Mouse (Mus musculus) T-cell, adult 2 months (primary cell): ENCODE data around the gene Trim52.
"Not testable (repeated sequence)": the region's sequence is repeated elsewhere in the genome, so short reads cannot be mapped to it uniquely, and the experiment has no call there.

Experiments
- DNase-seq: peaks from one replicate; pipeline ENCODE4 v3.0.0; 2022; ENCODE audit warnings: low spot score

Trim52 gene

DNA sequence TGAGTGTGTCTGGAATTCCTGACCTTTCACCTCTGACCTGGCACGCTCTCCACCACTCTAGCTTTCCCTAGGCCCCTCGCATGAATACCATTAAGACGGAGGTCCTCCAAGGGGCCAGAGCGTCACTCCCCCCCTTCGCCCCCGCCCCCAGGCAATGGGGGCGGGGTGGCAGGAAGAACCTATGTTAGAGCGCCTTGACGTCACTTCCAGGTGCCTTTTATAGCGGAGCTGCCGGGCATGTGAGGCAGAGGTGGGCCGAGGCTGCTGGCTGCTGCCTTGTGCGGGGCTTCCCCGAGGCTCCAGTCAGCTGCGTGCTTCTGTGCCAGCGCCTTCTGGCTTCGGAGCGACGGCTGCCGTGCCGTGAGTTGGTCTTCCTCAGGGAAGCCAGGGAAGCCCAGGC lies at the start of gene Trim52:
Gene Trim52 (plus strand): TSS at position 219 of the 400 bp plus-strand sequence.
- no peak for DNase-seq

DNA sequence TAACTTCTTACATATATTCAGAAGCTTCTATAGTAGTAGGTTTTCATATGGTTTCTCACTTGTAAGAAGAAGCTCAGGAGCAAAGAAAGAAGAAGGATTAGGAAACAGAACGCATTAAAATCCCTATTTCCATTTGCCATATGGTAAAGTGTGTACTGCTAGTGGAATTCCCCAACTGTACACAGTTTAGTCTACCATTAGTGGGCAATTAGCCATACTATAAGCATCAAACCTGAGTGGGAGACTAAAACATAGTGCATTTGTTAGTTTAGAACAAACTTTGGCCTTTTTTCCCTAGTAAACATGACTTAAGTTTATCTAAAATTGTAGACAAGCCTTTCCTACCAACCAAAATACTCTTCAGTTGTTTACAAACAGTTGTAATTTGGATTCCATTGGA lies 33.4 kb upstream of the Trim52 start:
- no peak for DNase-seq

GRCm38 (mm10) chr14:106075181-106076064 lies 30.6 kb upstream of the Trim52 start:
- DNase-seq = no peak

DNA sequence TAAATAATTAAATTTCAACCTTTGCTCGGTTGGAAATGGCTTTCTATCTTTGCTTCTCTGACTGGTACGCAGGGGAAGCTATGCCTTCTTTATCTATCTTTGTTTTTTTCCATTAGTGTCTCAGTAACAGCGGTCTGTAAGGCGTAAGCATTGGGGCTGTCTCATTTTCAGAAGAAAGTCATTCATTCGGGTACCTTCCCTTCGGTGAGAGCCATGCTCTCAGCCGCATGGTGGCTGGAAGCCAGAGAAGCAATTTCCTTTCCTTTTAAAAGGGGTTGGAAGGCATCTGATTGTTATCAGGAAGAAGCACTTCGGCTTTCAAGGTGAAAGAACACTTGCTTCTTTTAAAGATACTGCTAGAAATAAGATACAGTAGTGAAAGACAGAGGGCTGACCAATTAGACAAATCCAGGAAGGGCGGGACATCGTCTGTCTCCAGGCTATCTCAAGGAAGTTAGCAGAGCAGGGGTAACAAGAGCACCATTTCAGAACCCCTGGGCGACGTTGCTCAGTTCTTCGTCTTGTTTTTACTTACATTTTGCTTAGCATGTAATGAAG lies 17.4 kb upstream of the Trim52 start:
- no peak for DNase-seq

- DNase-seq = no peak
Measured at GRCm38 (mm10) chr14:106096816-106097215, 9.2 kb upstream of the Trim52 start.

DNA sequence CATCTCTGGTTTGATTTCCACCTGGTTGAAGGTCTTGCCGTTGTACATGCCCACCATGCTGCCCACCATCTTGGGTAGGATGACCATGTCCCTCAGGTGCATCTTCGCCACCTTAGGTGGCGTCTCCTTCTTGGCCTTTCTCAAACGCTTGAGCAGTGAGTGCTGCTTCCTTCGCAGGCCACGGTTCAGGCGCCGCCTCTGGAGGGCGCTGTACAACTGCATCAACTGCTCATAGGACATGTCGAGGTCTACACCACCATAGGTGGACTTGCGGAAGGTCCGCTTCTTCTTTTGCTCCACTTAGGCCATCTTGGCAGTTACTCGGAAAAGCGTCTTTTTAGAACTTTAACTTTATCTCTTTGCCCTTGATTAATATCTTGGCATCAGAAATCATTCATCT lies 5.1 kb upstream of the Trim52 start:
- DNase-seq = no peak

- DNase-seq = no peak
Measured at GRCm38 (mm10) chr14:106106425-106106824, 427 bp downstream of the Trim52 start.

GRCm38 (mm10) chr14:106119371-106119770 lies 13.4 kb downstream of the Trim52 start:
- no peak for DNase-seq

- no peak for DNase-seq
Measured at GRCm38 (mm10) chr14:106136272-106136671, 30.3 kb downstream of the Trim52 start.

GRCm38 (mm10) chr14:106151188-106151587 lies 45.2 kb downstream of the Trim52 start:
- no peak for DNase-seq

DNA sequence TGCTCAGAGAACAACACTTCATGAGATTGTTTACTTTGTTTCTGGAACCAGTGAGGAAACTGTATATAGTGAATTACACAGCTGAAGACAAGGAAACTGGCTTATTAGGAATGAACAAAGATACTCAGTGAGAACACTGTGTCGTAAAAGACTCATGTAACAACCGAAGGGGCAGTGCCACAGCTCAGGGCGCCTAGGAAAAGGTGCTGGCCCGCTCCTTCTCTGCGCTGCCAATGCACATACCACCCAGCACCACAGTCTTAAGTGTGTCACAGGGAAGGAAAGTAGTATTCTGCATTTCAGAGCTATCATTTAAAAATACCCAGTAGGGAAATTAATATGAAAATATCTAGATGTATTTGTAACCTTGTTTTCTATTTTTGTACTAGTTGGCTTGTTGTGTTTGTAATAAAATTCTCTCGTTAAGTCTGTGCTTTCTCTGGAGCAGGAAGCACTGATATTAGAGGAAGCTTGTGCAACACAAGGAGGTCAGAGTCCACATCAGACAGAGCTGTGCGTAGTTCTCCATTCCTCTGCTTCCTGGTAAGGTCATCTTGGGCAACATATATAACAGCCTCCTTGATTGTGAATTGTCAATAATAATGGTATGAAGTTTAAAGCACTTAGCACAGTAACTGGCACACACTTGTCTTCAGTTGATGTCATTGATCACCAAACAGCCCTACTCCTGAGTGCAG lies 49.0 kb downstream of the Trim52 start:
- no peak for DNase-seq

- DNase-seq = no peak
Measured at GRCm38 (mm10) chr14:106156533-106156932, 50.5 kb downstream of the Trim52 start.

GRCm38 (mm10) chr14:106162331-106162730 lies 56.3 kb downstream of the Trim52 start:
- DNase-seq = no peak

- DNase-seq = no peak
Measured at GRCm38 (mm10) chr14:106163196-106163595, 57.2 kb downstream of the Trim52 start.

- DNase-seq = not testable (repeated sequence)
Measured at GRCm38 (mm10) chr14:106163933-106164332, 57.9 kb downstream of the Trim52 start.

DNA sequence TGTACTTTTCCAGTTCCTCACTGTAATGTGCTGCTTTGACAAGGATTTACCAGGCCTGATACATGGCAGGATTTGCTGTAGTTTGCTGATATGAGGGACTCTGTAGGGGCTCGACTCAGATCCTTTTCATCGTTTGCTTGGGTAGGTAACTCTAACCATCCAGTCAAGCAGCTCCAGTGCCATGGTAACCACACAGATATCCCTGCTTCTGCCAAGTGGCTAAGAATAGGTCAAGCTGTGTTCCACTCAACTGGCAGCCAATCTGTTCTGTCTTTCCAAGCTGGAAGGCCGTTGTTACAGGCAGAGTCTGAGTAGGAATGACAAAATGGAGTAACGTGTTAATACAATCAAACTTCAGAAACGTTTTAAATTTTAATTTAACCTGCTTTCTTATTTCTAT lies 70.9 kb downstream of the Trim52 start:
- no peak for DNase-seq

GRCm38 (mm10) chr14:106178245-106178644 lies 72.2 kb downstream of the Trim52 start:
- DNase-seq = no peak

GRCm38 (mm10) chr14:106179102-106179727 lies 73.2 kb downstream of the Trim52 start:
- no peak for DNase-seq

DNA sequence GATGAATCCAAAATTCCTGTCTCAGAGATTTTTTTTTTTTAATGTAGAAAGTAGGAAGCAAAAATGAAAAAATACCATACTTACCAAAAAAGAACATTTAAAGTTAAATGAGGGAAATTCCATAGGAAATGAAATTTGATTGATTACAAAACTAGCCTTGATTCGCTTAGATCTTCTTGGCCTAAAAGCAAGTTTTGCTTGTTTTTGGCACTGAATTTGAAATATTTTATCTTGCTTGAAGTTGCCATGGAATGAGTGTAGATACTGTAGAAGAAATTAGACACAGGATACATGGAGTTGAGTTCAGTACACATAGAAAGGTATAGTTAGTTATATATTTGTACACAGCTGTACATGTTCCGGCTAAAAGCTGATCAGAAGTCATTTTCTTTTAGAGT lies 73.7 kb downstream of the Trim52 start:
- DNase-seq = no peak

DNA sequence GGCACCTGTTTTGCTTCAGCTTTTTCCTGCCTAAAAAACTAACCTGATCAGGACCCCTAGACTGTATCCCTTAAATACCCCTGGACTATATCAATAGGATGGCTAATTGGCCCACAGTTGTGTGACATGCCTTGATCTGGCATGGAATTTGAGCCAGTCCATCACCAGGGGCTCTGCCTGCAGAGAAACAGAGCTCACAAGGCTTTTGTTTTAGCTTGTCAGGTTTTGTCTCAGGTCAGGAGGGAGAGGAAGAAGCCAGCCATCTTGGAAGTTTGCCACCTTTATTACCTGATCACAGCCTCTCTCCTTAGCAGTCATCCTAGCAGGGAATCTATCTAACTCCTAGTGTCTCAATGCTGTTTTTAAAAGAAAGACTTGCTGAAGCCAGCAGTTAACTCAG lies 74.6 kb downstream of the Trim52 start:
- no peak for DNase-seq

GRCm38 (mm10) chr14:106183985-106184384 lies 78.0 kb downstream of the Trim52 start:
- no peak for DNase-seq
